18 mouse cellular contexts compared by ENCODE assay signal in genomic region chr6:86499571-86500109, GRCm38 (mm10). TPM values are rescaled to one million over a fixed set of nuclear protein-coding genes. Genes with fewer than 3 reads are reported as not detected.
DNase-seq lines count a peak whose midpoint lies in the region; ATAC-seq and TF ChIP-seq lines count a peak whose summit lies in the region.
"Had no signal": no experiment of that assay in that cellular context is flagged by ENCODE, and none has a peak within 500 bp of the region (broad histone marks: within the 10 kb centered on the region; RNA-seq: fewer than 3 reads in every experiment).

No protein-coding gene starts in this region.

- no peak overlapping the region for H3K4me2 ChIP-seq in kidney, embryonic 16.5 days (replicated peaks; ENCODE audit: low read depth, low read length)
- peak overlapping the region; percentile 14 for H3K4me2 ChIP-seq in intestine, postnatal 0 days (replicated peaks; ENCODE audit: low read depth)
- H3K4me2 ChIP-seq: limb, embryonic 12.5 days had no signal

- TF ChIP-seq CTCF in E14TG2a.4 (conservative IDR thresholded peaks at IDR 0.05; ENCODE audit: low read length): no peak
- no peak for TF ChIP-seq CTCF in intestine, postnatal 0 days (IDR thresholded peaks at IDR 0.05; ENCODE audit: low read depth)

- H3K36me3 ChIP-seq in heart, embryonic 10.5 days: no peaks in the 10 kb centered on the region
- no peaks in the 10 kb centered on the region for H3K36me3 ChIP-seq in kidney, embryonic 16.5 days (ENCODE audit: insufficient read depth, low read length)
- peaks cover 8% of the 10 kb centered on the region for H3K36me3 ChIP-seq in E14TG2a.4 (ENCODE audit: insufficient read depth, low read length)
- no peaks in the 10 kb centered on the region for H3K36me3 ChIP-seq in intestine, postnatal 0 days (ENCODE audit: control insufficient read depth, insufficient read depth)
- H3K36me3 ChIP-seq: limb, embryonic 12.5 days had no signal

- ATAC-seq in kidney, embryonic 16.5 days (ENCODE audit: low FRiP score, low TSS enrichment): no peak
- ATAC-seq in intestine, postnatal 0 days: peak; percentile 62
- ATAC-seq: lung, postnatal 0 days had no signal

- 62% methylated on average over 5 of the region's 5 CpGs for WGBS in heart, embryonic 10.5 days
- WGBS in kidney, embryonic 16.5 days: 38% methylated on average over 5 of the region's 5 CpGs
- 38% methylated on average over 5 of the region's 5 CpGs for WGBS in intestine, postnatal 0 days

- H3K27ac ChIP-seq in heart, embryonic 10.5 days: peak overlapping the region; percentile 72
- peak overlapping the region; percentile 70 for H3K27ac ChIP-seq in kidney, embryonic 16.5 days (ENCODE audit: low read length)
- peak overlapping the region; percentile 72 for H3K27ac ChIP-seq in intestine, postnatal 0 days (ENCODE audit: low read depth, low read length)
- H3K27ac ChIP-seq: limb, embryonic 12.5 days had no signal

- intact Hi-C loops in heart, postnatal 36 days (cut with DNase I): no loop called here
- intact Hi-C loops in left cerebral cortex, postnatal 25 days (cut with DNase I): no loop called here

- H3K4me1 ChIP-seq in heart, embryonic 10.5 days: peaks cover 34% of the 10 kb centered on the region
- H3K4me1 ChIP-seq in kidney, embryonic 16.5 days (ENCODE audit: insufficient read depth, low read length): peaks cover 48% of the 10 kb centered on the region
- H3K4me1 ChIP-seq in E14TG2a.4 (replicated peaks; ENCODE audit: low read depth, low read length): peaks cover 65% of the 10 kb centered on the region
- peaks cover 10% of the 10 kb centered on the region; the same call in 1 of the 2 replicates for H3K4me1 ChIP-seq in intestine, postnatal 0 days (replicated peaks; ENCODE audit: control insufficient read depth, insufficient read depth, low read length)

- H3K4me3 ChIP-seq in heart, embryonic 10.5 days: no peak overlapping the region
- H3K4me3 ChIP-seq in kidney, embryonic 16.5 days (ENCODE audit: low read length): no peak overlapping the region
- peak overlapping the region; percentile 32 for H3K4me3 ChIP-seq in E14TG2a.4 (replicated peaks; ENCODE audit: low read length)
- no peak overlapping the region for H3K4me3 ChIP-seq in intestine, postnatal 0 days (ENCODE audit: low read depth, low read length)
- H3K4me3 ChIP-seq: erythroblast, embryonic 14.5 days; limb, embryonic 12.5 days; megakaryocyte, embryonic 14.5 days had no signal

- peak overlapping the region; percentile 40; the same call in 1 of the 2 replicates for H3K9ac ChIP-seq in kidney, embryonic 16.5 days (replicated peaks; ENCODE audit: low read length)
- H3K9ac ChIP-seq in intestine, postnatal 0 days (ENCODE audit: low read depth, low read length): no peak overlapping the region
- H3K9ac ChIP-seq: limb, embryonic 12.5 days had no signal

- H3K9me3 ChIP-seq in heart, embryonic 10.5 days: no peaks in the 10 kb centered on the region
- H3K9me3 ChIP-seq in kidney, embryonic 16.5 days (ENCODE audit: low read length): no peaks in the 10 kb centered on the region
- H3K9me3 ChIP-seq in E14TG2a.4 (ENCODE audit: low read length): no peaks in the 10 kb centered on the region
- no peaks in the 10 kb centered on the region for H3K9me3 ChIP-seq in intestine, postnatal 0 days (ENCODE audit: control insufficient read depth)
- H3K9me3 ChIP-seq: limb, embryonic 12.5 days had no signal

- H3K27me3 ChIP-seq in heart, embryonic 10.5 days (ENCODE audit: insufficient read depth, poor library complexity, severe bottlenecking): no peaks in the 10 kb centered on the region
- no peaks in the 10 kb centered on the region for H3K27me3 ChIP-seq in kidney, embryonic 16.5 days (ENCODE audit: insufficient read depth, low read length)
- H3K27me3 ChIP-seq in E14TG2a.4 (ENCODE audit: insufficient read depth, low read length): no peaks in the 10 kb centered on the region
- no peaks in the 10 kb centered on the region for H3K27me3 ChIP-seq in intestine, postnatal 0 days (replicated peaks; ENCODE audit: control insufficient read depth, insufficient read depth, low read length)
- H3K27me3 ChIP-seq: limb, embryonic 12.5 days; megakaryocyte, embryonic 14.5 days had no signal

- no peak for DNase-seq in heart, embryonic 10.5 days (ENCODE audit: low spot score)
- no peak for DNase-seq in heart, postnatal 36 days
- DNase-seq in kidney, postnatal 36 days: no peak
- DNase-seq in left cerebral cortex, postnatal 25 days (ENCODE audit: low spot score in 2 of 2): no peak
- DNase-seq in gastrocnemius, postnatal 25 days: no peak
- DNase-seq: adrenal gland, adult 8-10 months; cerebellum, postnatal 10 days; gastrocnemius, postnatal 10 days; kidney, adult 18-20 months; spleen, adult 18-20 months; thymus, adult 18-20 months had no signal

RNA-seq across cellular contexts. Expression of gene Pcbp1, which starts 26.5 kb away (rescaled TPM):
- polyA plus RNA-seq in heart, embryonic 10.5 days (2016; fragmentation: Nextera tagmentation; extraction: Ambion mirVana): 411 and 428 TPM in 2 replicates
- total RNA-seq in heart, postnatal 36 days (2021): 100 to 1,000 TPM; 147 to 159 TPM
- 195 and 234 TPM in 2 replicates for polyA plus RNA-seq in kidney, embryonic 16.5 days (2015; fragmentation: Nextera tagmentation; extraction: Ambion mirVana)
- polyA plus RNA-seq in intestine, postnatal 0 days (2015; fragmentation: Nextera tagmentation; extraction: Ambion mirVana): 326 and 327 TPM in 2 replicates
- 100 to 1,000 TPM; 183 to 189 TPM for total RNA-seq in left cerebral cortex, postnatal 25 days (2021)
- total RNA-seq in gastrocnemius, postnatal 25 days (2021): 100 to 1,000 TPM in 1 of 2 experiments, 10 to 100 TPM in 1; 99.7 to 116 TPM
